12 mouse cellular contexts compared by ENCODE assay signal in the genomic region with DNA sequence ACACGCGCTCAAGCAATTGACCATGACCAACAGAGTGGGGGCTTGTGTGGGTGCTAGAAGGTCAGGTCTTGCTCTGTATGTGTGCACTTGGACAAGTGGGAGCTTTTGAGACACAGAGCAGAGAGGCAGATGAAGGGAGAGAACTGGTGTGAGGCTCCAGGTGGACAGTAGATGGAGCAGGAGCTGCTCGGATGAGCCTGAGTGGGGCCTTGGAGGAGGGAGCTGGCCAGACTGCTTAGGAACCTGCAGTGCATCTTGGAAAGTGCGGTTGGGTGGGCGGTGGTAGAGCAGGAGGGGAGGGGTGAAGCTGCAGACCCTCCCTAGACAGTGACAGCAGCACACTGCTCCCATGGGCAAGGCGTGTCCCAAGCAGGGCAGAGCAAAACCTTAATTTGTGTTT. TPM values are rescaled to one million over a fixed set of nuclear protein-coding genes. Genes with fewer than 3 reads are reported as not detected.
DNase-seq lines count a peak whose midpoint lies in the region; ATAC-seq and TF ChIP-seq lines count a peak whose summit lies in the region.
"Had no signal": no experiment of that assay in that cellular context is flagged by ENCODE, and none has a peak within 500 bp of the region (broad histone marks: within the 10 kb centered on the region; RNA-seq: fewer than 3 reads in every experiment).

No protein-coding gene starts in this region.

- H3K27me3 ChIP-seq in hindbrain, postnatal 0 days (ENCODE audit: insufficient read depth, low read length), result no peaks in the 10 kb centered on the region
- H3K27me3 ChIP-seq in hindbrain, embryonic 16.5 days (replicated peaks; ENCODE audit: control insufficient read depth, insufficient read depth, low read length), result no peaks in the 10 kb centered on the region
- no peaks in the 10 kb centered on the region for H3K27me3 ChIP-seq in embryonic facial prominence, embryonic 13.5 days
- no peaks in the 10 kb centered on the region for H3K27me3 ChIP-seq in liver, embryonic 11.5 days (replicated peaks; ENCODE audit: control insufficient read depth, insufficient read depth, low read length)
- H3K27me3 ChIP-seq: limb, embryonic 13.5 days; lung, embryonic 15.5 days had no signal

- ATAC-seq in hindbrain, postnatal 0 days, result peak; percentile 78
- no peak for ATAC-seq in hindbrain, embryonic 16.5 days
- ATAC-seq in embryonic facial prominence, embryonic 13.5 days (ENCODE audit: insufficient number of reproducible peaks, insufficient read depth, low FRiP score, low TSS enrichment, low read depth), result no peak; the same call in 1 of the 2 replicates
- ATAC-seq in liver, embryonic 11.5 days (replicated peaks; ENCODE audit: low FRiP score), result no peak

- no peak overlapping the region for H3K27ac ChIP-seq in hindbrain, postnatal 0 days
- no peak overlapping the region for H3K27ac ChIP-seq in hindbrain, embryonic 16.5 days (ENCODE audit: low read depth, low read length)
- peak overlapping the region; percentile 62 for H3K27ac ChIP-seq in embryonic facial prominence, embryonic 13.5 days
- no peak overlapping the region for H3K27ac ChIP-seq in liver, embryonic 11.5 days (ENCODE audit: low read depth, low read length)
- H3K27ac ChIP-seq: heart, adult 2 months; limb, embryonic 13.5 days; lung, embryonic 15.5 days had no signal

- WGBS in hindbrain, postnatal 0 days, result 64% methylated on average over 6 of the region's 6 CpGs
- WGBS in hindbrain, embryonic 16.5 days, result 61% methylated on average over 6 of the region's 6 CpGs
- 57% methylated on average over 6 of the region's 6 CpGs for WGBS in embryonic facial prominence, embryonic 13.5 days
- 81% methylated on average over 6 of the region's 6 CpGs for WGBS in liver, embryonic 11.5 days

- no peaks in the 10 kb centered on the region for H3K9me3 ChIP-seq in hindbrain, postnatal 0 days (ENCODE audit: low read length)
- no peaks in the 10 kb centered on the region for H3K9me3 ChIP-seq in hindbrain, embryonic 16.5 days (ENCODE audit: control insufficient read depth, low read length)
- no peaks in the 10 kb centered on the region for H3K9me3 ChIP-seq in embryonic facial prominence, embryonic 13.5 days
- no peaks in the 10 kb centered on the region for H3K9me3 ChIP-seq in liver, embryonic 11.5 days (ENCODE audit: control insufficient read depth, low read length)
- H3K9me3 ChIP-seq: limb, embryonic 13.5 days; lung, embryonic 15.5 days had no signal

- TF ChIP-seq CTCF in hindbrain, postnatal 0 days (IDR thresholded peaks at IDR 0.05; ENCODE audit: low read depth), result peak; percentile 62

- peak; percentile 38 for DNase-seq in hindbrain, postnatal 0 days (ENCODE audit: low spot score)
- peak; percentile 8 for DNase-seq in retina, embryonic 14.5 days (ENCODE audit: low spot score)
- no peak for DNase-seq in retina, postnatal 1 day
- DNase-seq in right cerebral cortex, postnatal 25 days, result peak; percentile 24
- DNase-seq in liver, embryonic 11.5 days (ENCODE audit: low spot score), result no peak
- no peak for DNase-seq in lung, adult 18-20 months
- DNase-seq: embryo, embryonic 11 days; heart, adult 2 months had no signal

- peaks cover 29% of the 10 kb centered on the region for H3K36me3 ChIP-seq in hindbrain, postnatal 0 days (ENCODE audit: insufficient read depth, low read length)
- peaks cover 16% of the 10 kb centered on the region for H3K36me3 ChIP-seq in hindbrain, embryonic 16.5 days (ENCODE audit: control insufficient read depth, insufficient read depth, low read length)
- H3K36me3 ChIP-seq in embryonic facial prominence, embryonic 13.5 days, result peaks cover 52% of the 10 kb centered on the region
- peaks cover 6% of the 10 kb centered on the region; the same call in 1 of the 2 replicates for H3K36me3 ChIP-seq in liver, embryonic 11.5 days (ENCODE audit: control insufficient read depth, insufficient read depth, low read length)
- H3K36me3 ChIP-seq: lung, embryonic 15.5 days had no signal

- H3K4me3 ChIP-seq in hindbrain, postnatal 0 days (ENCODE audit: low read length), result no peak overlapping the region
- no peak overlapping the region for H3K4me3 ChIP-seq in hindbrain, embryonic 16.5 days (ENCODE audit: low read length)
- H3K4me3 ChIP-seq in embryonic facial prominence, embryonic 13.5 days, result no peak overlapping the region
- no peak overlapping the region for H3K4me3 ChIP-seq in liver, embryonic 11.5 days (ENCODE audit: low read depth, low read length)
- H3K4me3 ChIP-seq: heart, adult 2 months; limb, embryonic 13.5 days; lung, embryonic 15.5 days had no signal

- H3K4me2 ChIP-seq in hindbrain, postnatal 0 days (ENCODE audit: low read depth, low read length), result no peak overlapping the region
- H3K4me2 ChIP-seq in hindbrain, embryonic 16.5 days (ENCODE audit: low read length), result no peak overlapping the region
- no peak overlapping the region for H3K4me2 ChIP-seq in embryonic facial prominence, embryonic 13.5 days
- no peak overlapping the region for H3K4me2 ChIP-seq in liver, embryonic 11.5 days
- H3K4me2 ChIP-seq: limb, embryonic 13.5 days; lung, embryonic 15.5 days had no signal

- H3K9ac ChIP-seq in hindbrain, postnatal 0 days (replicated peaks; ENCODE audit: low read length), result no peak overlapping the region
- no peak overlapping the region for H3K9ac ChIP-seq in hindbrain, embryonic 16.5 days (ENCODE audit: low read depth, low read length)
- no peak overlapping the region for H3K9ac ChIP-seq in embryonic facial prominence, embryonic 13.5 days
- H3K9ac ChIP-seq in liver, embryonic 11.5 days (ENCODE audit: low read depth, low read length), result no peak overlapping the region
- H3K9ac ChIP-seq: limb, embryonic 13.5 days; lung, embryonic 15.5 days had no signal

- no peaks in the 10 kb centered on the region for H3K4me1 ChIP-seq in hindbrain, postnatal 0 days (ENCODE audit: insufficient read depth, low read length)
- H3K4me1 ChIP-seq in hindbrain, embryonic 16.5 days (ENCODE audit: control insufficient read depth, insufficient read depth, low read depth, low read length), result no peaks in the 10 kb centered on the region
- H3K4me1 ChIP-seq in embryonic facial prominence, embryonic 13.5 days, result peaks cover 10% of the 10 kb centered on the region
- H3K4me1 ChIP-seq in liver, embryonic 11.5 days (replicated peaks; ENCODE audit: control insufficient read depth, insufficient read depth, low read length), result no peaks in the 10 kb centered on the region
- H3K4me1 ChIP-seq: lung, embryonic 15.5 days had no signal

RNA-seq across cellular contexts. Expression of a gene that starts 29.2 kb away (rescaled TPM):
- 14.6 and 15.4 TPM in 2 replicates for total RNA-seq in hindbrain, postnatal 0 days (2014; rRNA removed)
- polyA plus RNA-seq in hindbrain, postnatal 0 days (2015; fragmentation: Nextera tagmentation; extraction: Ambion mirVana), result 6.1 and 7.4 TPM in 2 replicates
- polyA plus RNA-seq in hindbrain, embryonic 16.5 days (2015; fragmentation: Nextera tagmentation; extraction: Ambion mirVana), result 11.0 and 11.7 TPM in 2 replicates
- 16.4 and 16.6 TPM in 2 replicates for polyA plus RNA-seq in embryonic facial prominence, embryonic 13.5 days (2015; fragmentation: Nextera tagmentation; extraction: Ambion mirVana)
- 9.2 and 10.1 TPM in 2 replicates for polyA plus RNA-seq in liver, embryonic 11.5 days (2014; fragmentation: Nextera tagmentation; extraction: Ambion mirVana)

Comparison
In these comparisons a context has a peak if more than half of its experiments do, and no peak if none do; other contexts are left out.
1. DNase-seq: peak in hindbrain, postnatal 0 days (single experiment), retina, embryonic 14.5 days (single experiment) and right cerebral cortex, postnatal 25 days (single experiment); none in retina, postnatal 1 day (single experiment), liver, embryonic 11.5 days (single experiment) and lung, adult 18-20 months (0 of 2).